Mouse (Mus musculus): ENCODE data around the gene Klk1b3.
"Not testable (repeated sequence)": the region's sequence is repeated elsewhere in the genome, so short reads cannot be mapped to it uniquely, and the experiment has no call there.

Gene Klk1b3

DNA sequence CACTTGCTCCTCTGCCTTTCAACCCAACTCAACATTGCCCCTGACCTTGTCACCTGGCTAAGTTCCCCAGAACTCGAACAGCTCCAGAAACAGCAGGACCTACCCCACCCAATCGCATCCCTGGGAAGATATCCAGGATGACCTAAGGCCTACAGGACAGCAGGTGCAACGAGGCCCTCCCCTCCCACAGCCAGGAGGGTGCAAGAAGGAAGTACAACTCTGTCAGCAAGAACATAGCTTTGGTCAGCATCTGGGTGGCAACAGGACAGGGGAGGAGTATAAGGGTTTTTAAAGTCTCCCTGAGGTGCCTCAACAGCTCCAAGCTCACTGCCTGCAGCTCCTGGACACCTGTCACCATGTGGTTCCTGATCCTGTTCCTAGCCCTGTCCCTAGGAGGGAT lies at the start of gene Klk1b3:
Gene Klk1b3 (plus strand): TSS at position 301 of the 400 bp plus-strand sequence.
- DNase-seq (ENCODE audit: low read depth, low spot score): no peak

DNA sequence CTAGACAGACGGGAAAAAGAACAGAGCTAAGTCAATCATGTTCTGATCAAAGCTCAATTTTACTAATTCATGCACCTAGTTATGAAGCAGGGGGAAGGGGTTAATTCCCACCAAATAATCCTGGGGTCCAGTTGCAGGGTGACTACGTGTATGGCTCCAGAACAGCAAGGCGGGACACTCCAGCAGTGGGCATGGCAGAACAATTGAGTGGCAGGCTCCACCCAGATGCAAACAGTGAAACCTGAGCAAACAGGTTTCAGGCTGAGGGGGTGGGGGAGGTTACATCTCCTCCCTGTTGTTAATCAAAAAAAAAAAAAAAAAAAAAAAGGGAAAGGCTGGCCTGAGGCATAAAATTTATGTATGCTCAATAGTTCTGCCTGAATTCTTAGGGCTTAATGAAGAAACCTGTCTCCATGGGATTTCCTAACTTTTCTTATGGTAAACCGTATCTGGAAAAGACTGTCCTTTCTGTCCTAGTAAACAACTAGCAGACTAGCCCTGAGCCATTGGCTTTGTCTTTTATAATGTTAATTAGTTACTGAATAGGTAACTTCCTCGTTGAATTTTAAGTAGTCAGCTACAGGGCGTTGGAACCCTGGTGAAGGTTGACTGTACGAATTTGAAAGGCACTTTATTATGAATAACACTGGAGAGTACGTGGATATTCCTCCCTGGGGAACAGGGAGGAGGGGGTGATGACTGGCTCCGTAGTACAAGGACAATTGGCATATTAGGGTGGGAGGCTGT lies 18.5 kb upstream of the Klk1b3 start:
- peak; percentile 30 for DNase-seq (ENCODE audit: low read depth, low spot score)

DNA sequence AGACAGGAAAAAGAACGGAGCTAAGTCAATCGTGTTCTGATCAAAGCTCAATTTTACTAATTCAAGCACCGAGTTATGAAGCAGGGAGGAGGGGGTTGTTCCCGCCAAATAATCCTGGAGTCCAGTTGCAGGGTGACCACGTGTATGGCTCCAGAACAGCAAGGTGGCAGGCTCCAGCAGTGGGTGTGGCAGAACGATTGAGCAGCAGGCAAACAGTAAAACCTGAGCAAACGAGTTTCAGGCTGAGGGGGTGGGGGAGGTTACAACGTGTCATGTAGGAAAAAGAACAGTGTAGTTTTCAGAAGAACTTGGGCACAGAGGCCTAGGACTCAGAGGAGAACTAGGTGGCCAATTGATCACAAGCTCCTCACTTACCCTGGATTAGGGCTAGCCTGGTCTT lies 11.5 kb upstream of the Klk1b3 start:
- not testable (repeated sequence) for DNase-seq (ENCODE audit: low read depth, low spot score)

DNA sequence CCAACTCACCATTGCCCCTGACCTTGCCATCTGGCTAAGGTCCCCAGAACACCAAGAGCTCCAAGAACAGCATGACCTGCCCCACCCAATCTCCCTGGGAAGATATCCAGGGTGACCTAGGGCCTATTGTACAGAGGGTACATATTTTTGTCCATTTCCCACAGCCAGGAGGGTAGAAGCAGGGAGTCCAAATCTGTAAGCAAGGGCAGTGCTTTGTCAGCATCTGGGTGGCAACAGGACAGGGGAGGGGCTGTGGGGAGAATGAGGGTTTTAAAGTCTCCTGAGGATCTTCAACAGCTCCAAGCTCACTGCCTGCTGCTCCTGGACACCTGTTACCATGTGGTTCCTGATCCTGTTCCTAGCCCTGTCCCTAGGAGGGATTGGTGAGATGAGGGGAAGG lies 10.1 kb upstream of the Klk1b3 start, which contains the start of gene Klk1b24:
Gene Klk1b24 (plus strand): TSS at position 301 of the 400 bp plus-strand sequence.
- not testable (repeated sequence) for DNase-seq (ENCODE audit: low read depth, low spot score)

DNA sequence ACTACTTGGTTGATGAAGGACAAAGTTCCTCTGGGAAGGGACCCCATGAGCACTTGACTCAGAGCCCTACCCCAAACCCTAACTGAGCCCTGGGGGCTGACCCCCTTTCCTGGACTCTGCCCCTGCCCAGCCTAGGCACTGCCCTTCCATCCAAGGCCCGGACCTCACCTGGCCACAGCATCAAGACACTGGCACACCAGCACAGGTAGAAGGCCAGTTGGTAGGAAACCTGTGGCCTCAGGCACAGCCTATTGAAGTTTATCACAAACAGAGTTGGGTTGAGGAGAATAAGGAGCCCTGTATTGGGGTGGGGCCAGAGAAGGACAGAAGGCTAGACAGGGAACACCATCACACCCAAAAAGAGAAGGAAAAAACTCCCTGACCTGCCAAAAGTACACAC lies 4.5 kb upstream of the Klk1b3 start:
- not testable (repeated sequence) for DNase-seq (ENCODE audit: low read depth, low spot score)

DNA sequence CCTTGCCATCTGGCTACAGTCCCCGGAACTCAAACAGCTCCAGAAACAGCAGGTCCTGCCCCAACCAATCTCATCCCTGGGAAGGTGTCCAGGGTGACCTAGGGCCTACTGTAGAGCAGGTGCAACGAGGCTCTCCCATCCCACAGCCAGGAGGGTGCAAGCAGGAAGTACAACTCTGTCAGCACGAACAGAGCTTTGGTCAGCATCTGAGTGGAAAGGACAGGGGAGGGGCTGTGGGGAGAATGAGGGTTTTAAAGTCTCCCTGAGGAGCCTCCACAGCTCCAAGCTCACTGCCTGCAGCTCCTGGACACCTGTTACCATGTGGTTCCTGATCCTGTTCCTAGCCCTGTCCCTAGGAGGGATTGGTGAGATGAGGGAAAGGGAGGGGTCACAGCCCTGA lies 9.1 kb downstream of the Klk1b3 start, which contains the start of gene Klk1b4:
Gene Klk1b4 (plus strand): TSS at position 301 of the 400 bp plus-strand sequence.
- not testable (repeated sequence) for DNase-seq (ENCODE audit: low read depth, low spot score)

DNA sequence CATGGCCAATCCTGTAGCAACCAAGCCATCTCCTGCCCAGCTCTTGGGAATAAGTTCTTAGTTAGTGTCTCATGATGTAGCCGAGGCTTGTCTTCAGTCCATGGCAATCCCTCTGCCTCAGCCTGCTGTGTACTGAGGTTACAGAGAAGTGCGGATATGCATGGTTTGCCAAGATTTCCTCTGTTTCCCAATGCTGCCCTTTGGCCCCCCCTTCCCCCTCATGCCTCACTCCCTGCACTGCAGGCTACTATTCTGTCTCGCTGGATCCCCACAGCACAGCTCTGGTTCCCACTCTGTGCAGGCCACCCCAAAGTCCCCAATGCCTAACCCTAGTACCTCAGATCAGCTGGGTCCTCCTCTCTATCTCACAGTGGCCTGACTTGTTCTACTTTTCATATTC lies 10.3 kb downstream of the Klk1b3 start:
- DNase-seq (ENCODE audit: low read depth, low spot score): no peak

DNA sequence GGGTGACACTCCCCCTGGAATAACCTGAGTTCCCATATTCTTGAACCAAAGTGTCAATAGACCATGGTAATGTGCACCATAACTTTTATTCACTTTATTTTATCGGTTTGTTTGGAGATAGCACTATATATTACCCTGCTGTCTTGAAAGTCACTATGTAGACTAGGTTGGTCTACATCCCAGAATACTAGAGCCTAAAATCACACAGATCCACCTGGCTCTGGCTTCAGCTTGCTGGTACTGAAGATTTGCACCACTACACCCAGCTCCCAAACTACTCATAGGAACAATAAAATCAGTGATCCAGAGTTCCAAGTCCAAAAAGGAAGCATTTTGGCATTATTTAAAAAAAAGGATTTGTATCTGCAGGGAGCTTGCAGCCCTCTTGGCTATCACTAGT lies 17.7 kb downstream of the Klk1b3 start, which contains the start of gene Klk1b5:
Gene Klk1b5 (plus strand): TSS at position 301 of the 400 bp plus-strand sequence.
- no peak for DNase-seq (ENCODE audit: low read depth, low spot score)

DNA sequence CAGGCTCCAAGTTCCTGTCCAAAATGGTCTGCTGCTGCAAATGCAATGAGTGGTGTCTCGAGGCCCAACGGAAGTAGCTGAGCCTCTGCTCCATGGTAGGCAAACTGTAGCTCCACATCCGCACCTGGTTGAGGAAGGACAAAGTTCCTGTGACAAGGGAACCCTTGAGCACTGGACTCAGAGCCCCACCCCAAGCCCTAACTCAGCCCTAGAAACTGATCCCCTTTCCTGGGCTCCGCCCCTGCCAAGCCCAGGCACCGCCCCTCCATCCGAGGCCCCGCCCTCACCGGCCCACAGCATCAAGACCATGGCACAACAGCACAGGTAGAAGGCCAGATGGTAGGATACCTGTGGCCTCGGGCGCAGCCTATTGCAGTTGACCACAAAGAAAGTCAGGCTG lies 23.6 kb downstream of the Klk1b3 start:
- DNase-seq (ENCODE audit: low read depth, low spot score): not testable (repeated sequence)

DNA sequence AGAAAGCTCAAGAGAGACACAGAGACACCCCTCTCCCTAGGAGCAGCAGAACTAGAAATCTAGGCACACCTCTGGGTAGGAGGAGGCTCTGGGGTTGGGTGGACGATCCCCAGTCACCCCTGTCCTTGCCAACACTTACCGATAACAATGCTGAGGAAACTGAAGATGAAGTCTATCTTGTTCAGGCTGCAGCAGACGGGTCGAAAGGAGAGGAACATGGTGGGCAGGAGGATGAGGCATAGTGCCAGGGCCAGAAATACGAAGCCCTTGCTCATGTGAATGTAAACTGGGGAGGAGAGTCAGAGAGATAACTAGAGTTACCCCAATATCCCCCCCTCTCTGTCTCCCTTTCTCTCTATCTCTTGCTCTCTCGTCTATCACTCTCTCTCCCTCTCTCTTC lies 24.3 kb downstream of the Klk1b3 start:
- not testable (repeated sequence) for DNase-seq (ENCODE audit: low read depth, low spot score)

DNA sequence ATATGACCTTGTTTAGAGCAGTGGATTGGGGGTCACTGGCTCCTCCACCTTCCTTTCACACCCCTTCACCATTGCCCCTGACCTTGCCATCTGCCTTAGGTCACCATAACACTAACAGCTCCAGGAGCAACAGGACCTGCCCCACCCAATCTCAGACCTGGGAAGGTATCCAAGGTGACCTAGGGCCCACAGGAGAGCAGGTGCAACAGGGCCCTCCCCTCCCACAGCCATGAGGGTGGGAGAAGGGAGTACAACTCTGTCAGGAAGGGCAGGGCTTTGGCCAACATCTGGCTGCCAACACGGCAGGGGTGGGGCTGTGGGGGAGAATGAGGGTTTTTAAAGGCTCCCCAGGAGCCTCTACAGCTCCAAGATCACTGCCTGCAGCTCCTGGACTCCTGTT lies 27.1 kb downstream of the Klk1b3 start, which contains the start of gene Klk1:
Gene Klk1 (plus strand): TSS at position 285 of the 400 bp plus-strand sequence.
- DNase-seq (ENCODE audit: low read depth, low spot score): peak; percentile 83

DNA sequence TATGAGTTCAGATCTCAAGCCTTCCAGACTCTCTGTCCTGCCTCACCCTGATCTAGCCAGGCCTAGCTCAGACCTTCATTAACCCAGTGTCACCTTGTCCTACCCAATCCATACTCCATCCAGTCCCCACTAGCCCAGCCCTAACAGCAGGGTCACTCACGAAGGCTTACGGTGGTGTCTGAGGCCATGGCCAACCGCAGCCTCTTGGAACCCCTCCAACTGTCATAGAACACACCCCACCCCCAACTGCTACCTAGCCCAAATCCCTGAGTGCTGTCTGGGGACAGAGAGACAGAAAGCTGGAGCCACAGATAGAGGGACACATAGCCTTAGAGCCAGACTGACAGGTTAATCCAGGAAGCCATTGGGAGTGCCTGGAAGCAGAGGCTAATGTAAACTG lies 37.9 kb downstream of the Klk1b3 start, which contains the start of gene Gm36864:
Gene Gm36864 (plus strand): TSS at position 269 of the 400 bp plus-strand sequence.
- no peak for DNase-seq (ENCODE audit: low read depth, low spot score)

DNA sequence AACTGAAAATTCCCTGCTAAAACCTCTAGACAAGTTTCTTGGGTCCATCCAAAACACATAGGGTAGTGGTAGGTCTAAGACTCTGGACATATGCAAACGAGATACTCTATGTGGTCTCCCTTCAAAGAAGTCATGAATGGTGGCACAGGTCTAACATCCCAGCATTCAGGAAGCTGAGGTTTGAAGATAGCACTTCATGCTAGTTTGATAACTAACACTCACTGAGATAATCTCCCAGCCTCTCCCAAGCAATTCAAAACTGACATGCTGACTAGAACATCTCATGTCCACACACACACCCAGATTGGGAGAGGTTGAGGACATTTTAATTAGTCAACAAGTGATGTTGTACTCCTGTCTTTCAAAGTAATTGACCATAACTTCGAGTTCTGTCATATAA lies 41.9 kb downstream of the Klk1b3 start:
- DNase-seq (ENCODE audit: low read depth, low spot score): no peak

DNA sequence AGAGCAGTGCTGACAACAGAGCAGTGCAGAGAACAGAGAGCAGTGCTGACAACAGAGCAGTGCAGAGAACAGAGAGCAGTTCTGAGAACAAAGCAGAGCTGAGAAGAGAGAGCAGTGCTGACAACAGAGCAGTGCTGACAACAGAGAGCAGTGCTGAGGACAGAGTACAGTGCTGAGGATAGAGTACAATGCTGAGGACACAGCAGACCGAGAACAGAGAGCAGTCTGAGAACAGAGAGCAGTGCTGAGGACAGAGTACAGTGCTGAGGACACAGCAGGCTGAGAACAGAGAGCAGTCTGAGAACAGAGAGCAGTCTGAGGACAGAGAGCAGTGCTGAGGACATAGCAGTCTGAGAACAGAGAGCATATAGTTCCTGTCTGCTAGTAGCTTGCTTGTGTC lies 42.7 kb downstream of the Klk1b3 start:
- DNase-seq (ENCODE audit: low read depth, low spot score): no peak

DNA sequence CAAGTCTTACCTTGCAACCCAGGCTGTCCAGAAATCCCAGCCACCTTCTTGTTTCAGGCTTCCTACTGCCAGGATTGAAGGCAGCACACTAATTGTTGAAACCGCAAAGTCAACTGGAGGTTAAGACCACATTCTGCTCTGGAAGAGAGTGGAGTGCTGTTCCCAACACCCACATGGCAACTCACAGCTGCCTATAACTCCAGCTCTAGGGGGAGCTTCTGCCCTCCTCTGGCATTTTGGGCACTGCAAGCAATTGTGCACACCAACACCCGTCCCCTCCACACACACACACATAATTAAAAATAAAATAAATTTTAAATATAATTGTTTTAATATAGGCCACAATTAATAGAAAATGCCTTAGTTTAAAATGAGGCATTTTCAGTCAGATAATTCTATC lies 43.2 kb downstream of the Klk1b3 start:
- DNase-seq (ENCODE audit: low read depth, low spot score): no peak

DNA sequence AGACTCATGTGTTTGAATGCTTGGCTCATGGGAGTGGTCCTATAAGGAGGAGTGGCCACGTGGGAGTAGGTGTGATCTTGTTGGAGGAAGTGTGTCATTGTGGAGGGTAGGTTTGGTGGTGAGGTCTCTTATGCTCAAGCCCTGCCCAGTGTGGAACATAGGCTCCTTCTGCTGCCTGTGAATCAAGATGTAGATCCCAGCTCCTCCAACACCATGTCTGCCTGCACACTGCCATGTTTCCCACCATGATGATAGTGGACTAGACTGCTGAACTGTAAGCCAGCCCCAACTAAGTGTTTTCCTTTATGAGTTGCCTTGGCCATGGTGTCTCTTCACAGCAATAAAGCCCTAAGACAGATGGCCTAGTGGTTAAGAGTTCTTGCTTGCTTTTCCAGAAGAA lies 46.1 kb downstream of the Klk1b3 start:
- DNase-seq (ENCODE audit: low read depth, low spot score): no peak

DNA sequence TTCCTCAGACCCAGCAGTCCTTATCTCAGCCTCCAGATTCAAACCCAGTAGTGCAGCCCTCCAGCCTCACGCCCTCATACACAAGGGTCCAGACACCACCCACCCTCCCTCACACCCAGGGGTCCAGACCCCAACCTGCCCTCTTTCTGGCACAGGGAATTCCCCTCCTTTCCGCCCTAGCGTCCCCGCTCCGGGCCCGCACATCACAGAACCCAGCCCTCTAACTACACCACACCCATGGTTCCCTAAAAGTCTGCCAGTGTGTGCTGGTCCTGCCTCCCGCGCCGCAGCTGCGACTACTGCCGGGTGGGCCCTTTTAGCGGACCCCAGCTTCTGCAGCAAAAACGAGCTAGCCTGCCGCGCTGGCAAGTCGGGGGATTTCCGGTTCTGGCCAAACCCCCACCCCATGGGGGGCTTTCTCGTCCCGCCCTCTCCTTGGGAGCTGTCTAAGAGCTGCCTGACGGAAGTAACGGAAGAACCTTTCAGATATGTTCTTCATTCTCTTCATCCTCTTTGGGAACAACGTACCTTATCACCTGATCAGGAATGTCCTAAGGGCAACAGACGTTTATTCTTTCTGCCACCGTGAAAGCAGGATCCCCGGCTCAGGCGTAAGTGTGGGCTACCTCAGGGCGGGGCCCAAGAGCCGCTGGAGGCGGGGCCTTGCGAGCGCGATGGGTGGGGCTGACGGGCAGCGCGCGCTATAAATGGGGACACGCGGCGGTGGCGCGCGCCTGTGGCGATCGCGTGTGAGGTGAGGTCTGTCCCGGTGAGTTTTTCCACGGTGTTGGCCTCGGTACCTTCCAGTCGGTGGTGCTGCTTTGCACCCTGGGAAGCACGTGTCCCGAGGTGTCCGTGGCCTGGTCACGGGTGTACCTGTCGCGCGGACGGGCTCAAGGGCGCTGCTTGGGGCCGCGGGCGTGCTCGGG lies 48.3 kb downstream of the Klk1b3 start, which contains the start of the genes 1700028J19Rik and 2410002F23Rik:
Gene 1700028J19Rik (minus strand): TSS at position 641 of the 929 bp plus-strand sequence.
Gene 2410002F23Rik (plus strand): TSS at position 668 of the 929 bp plus-strand sequence.
- DNase-seq (ENCODE audit: low read depth, low spot score): peak; percentile 93

DNA sequence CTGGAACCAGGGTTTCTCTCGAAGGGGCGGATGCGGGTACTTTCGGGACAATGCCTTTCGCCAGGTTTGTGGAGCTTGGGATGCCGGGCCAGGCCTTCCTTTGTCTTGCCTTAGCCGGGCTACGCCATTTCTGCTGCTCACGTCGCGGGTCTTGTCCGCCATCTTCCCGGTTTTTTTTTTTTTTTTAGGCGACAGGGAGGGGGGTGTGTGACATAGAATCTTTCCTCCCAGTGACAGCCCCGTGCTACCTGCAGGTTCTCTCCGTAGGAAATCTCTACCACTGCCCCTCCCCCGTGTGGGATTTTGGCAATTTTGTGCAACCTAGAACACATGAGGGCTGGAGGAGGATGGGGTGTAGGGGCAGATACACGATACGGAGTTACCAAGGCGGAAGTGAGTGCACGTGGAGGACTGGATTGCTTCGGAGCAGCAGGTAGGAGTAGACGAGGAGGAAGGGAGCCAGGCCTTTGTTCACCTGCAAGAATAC lies 49.0 kb downstream of the Klk1b3 start:
- peak; percentile 85 for DNase-seq (ENCODE audit: low read depth, low spot score)

DNA sequence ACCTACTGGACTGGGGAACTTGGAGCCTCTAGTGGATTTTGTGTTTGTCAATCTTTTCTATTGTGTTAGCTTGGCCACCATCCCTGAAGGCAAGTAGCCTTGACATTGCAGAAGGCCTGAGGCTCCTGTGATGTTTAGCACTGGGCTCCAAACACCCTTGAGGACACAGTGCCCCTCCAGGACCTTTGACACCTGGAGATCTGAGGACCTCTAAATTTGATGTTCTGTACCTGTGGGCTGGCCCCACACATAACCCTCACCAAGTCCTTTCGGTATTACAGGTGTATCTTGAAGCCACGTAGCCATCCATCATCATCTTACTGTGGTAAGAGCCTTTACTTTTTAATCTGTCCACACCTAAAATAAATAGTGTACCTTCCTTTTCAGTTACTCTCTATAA lies 50.0 kb downstream of the Klk1b3 start:
- DNase-seq (ENCODE audit: low read depth, low spot score): no peak

DNA sequence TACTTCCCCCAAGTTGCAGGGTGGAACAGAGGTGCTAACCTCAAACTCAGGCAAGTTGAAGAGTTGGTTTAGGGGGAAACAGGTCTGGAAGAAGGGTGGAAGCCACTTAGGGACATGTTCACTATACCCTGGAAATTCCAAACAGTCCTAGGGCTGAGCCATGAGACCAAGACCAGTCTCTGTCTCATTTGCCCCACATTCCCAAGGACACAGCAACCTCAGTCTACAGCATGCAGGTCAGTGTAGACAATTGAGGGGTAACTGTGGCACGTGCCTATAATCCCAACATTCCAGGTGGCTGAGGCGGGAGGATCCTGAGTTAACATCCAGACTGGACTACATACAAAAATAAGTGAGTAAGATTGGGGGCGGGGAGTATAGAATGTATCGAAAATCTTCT lies 51.3 kb downstream of the Klk1b3 start:
- no peak for DNase-seq (ENCODE audit: low read depth, low spot score)

DNA sequence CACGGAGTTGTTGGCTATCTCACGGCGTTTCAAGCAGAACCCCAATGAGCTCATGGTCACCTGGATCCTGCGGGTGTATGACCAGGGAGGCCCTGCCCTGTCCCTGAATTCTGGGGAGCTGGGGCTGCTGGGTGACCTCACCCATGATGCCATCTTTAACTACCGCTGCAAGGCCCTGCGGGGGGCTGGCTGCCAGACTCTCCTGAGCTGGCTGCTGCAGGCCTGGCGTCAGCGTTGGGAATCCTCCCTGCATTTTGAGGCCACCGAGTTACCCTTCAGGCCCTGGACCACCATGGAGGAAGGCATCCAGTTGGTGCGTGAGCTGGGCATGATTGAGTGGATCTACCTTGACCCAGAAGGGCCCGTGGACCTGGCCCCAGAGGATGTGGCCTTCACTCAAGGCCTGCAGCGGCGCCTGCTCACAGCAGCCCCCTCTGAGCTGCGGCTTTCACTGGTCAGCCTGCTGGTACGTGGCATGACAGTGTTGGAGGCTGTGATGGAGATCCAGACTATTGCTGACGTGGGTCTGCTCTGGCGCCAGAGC lies 52.8 kb downstream of the Klk1b3 start:
- not testable (repeated sequence) for DNase-seq (ENCODE audit: low read depth, low spot score)

Data from ZHBTc4 (cell line).